Mouse (Mus musculus) brain, embryonic 14.5 days (tissue): ENCODE data around the gene Crhr1.

Experiments used
- CTCF ChIP-seq: fragments of 200-500 bp; IDR thresholded peaks from 2 replicates; pipeline ENCODE4 v1.5.1; 2012; ENCODE audit warnings: inconsistent platforms, mild to moderate bottlenecking, moderate library complexity, borderline replicate concordance; ENCODE audit not compliant: insufficient read depth, insufficient read length; ENCODE audit errors: extremely low read depth
- POLR2A ChIP-seq: fragments of 200-500 bp; IDR thresholded peaks from 2 replicates; pipeline ENCODE4 v1.6.1; 2012; ENCODE audit warnings: mild to moderate bottlenecking, inconsistent platforms, borderline replicate concordance; ENCODE audit not compliant: poor library complexity, insufficient read depth, insufficient read length, severe bottlenecking; ENCODE audit errors: extremely low read depth

DNA sequence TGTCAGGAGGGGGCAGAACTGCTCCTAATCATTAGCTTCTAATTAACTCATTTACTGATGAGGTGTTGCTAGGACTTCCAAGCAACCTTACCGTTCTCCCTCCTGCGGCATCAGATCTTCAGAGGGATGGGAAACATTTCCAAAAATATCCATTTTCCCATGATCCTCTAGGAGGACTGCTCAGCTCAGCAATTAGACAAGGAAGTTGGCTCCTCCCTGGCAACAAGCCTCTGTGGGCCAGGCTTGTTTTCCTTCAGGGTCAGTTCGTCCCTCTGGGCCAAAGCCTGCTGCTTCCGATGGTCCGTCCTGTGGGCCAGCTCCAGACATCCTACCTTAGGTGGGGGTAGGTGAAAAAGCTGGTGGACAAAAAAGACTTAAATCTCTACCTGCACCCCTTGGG lies 28.5 kb downstream of the Crhr1 start:
- TF ChIP-seq CTCF, result no peak
- no peak for TF ChIP-seq POLR2A
